Mouse (Mus musculus) forebrain, embryonic 15.5 days (tissue): ENCODE results near the gene Ttll3. TPM values are rescaled to one million over a fixed set of nuclear protein-coding genes. Genes with fewer than 3 reads are reported as not detected.

Source experiments
- ATAC-seq: fragments of 200-750 bp; cut with Nextera tagmentation; replicated peaks from 2 replicates; pipeline ENCODE4 v1.8.0; 2017; ENCODE audit warnings: mild to moderate bottlenecking, moderate TSS enrichment, moderate library complexity
- H3K27ac ChIP-seq: fragments of 300-500 bp; sonication (generic); replicated peaks from 2 replicates; pipeline ENCODE4 v1.5.1; 2015; ENCODE audit warnings: mild to moderate bottlenecking, inconsistent platforms
- H3K27me3 ChIP-seq: fragments of 300-500 bp; sonication (generic); 2 replicates; pipeline ENCODE4 v1.6.1; 2015; ENCODE audit warnings: inconsistent platforms
- H3K36me3 ChIP-seq: fragments of 300-500 bp; sonication (generic); 2 replicates; pipeline ENCODE4 v1.6.1; 2015; ENCODE audit warnings: mild to moderate bottlenecking, inconsistent platforms
- H3K4me1 ChIP-seq: fragments of 300-500 bp; sonication (generic); 2 replicates; pipeline ENCODE4 v1.6.1; 2015; ENCODE audit warnings: inconsistent platforms
- H3K4me2 ChIP-seq: fragments of 300-500 bp; sonication (generic); replicated peaks from 2 replicates; pipeline ENCODE4 v1.6.1; 2015; ENCODE audit warnings: mild to moderate bottlenecking, inconsistent platforms
- H3K4me3 ChIP-seq: fragments of 300-500 bp; sonication (generic); 2 replicates; pipeline ENCODE4 v1.5.1; 2015; ENCODE audit warnings: mild to moderate bottlenecking, inconsistent platforms
- H3K9ac ChIP-seq: fragments of 300-500 bp; sonication (generic); replicated peaks from 2 replicates; pipeline ENCODE4 v1.6.1; 2015; ENCODE audit warnings: mild to moderate bottlenecking, inconsistent platforms
- H3K9me3 ChIP-seq: fragments of 300-500 bp; sonication (generic); 2 replicates; pipeline ENCODE4 v1.6.1; 2016; ENCODE audit warnings: inconsistent platforms
- WGBS: fragments of 180-500 bp; shearing (Covaris S2); methylation state at CpG from one replicate; pipeline ENCODE4 v1.1.7; 2015; ENCODE audit warnings: mixed read lengths; 5-methylcytosine and 5-hydroxymethylcytosine counted together
- polyA plus RNA-seq: library from polyadenylated mRNA; unstranded; fragments of >200 nt; fragmentation: Nextera tagmentation; extraction: Ambion mirVana; gene quantifications from 2 replicates; pipeline ENCODE4 v1.2.1, GENCODE M21; 2015

Ttll3 gene
- polyA plus RNA-seq, 1 experiment from 2014 or later, result 8.1 TPM

- H3K27me3 ChIP-seq, result no peaks in the 10 kb centered on the region
- no peak overlapping the region for H3K9ac ChIP-seq
- no peak for ATAC-seq
- no peaks in the 10 kb centered on the region for H3K9me3 ChIP-seq
- peaks cover 5% of the 10 kb centered on the region for H3K4me1 ChIP-seq
- no peak overlapping the region for H3K4me3 ChIP-seq
- WGBS, result 86% methylated on average over 8 of the region's 8 CpGs
- no peak overlapping the region for H3K27ac ChIP-seq
- no peak overlapping the region for H3K4me2 ChIP-seq
- peaks cover 83% of the 10 kb centered on the region for H3K36me3 ChIP-seq
These were observed 4.6 kb upstream of the Ttll3 start for GRCm38 (mm10) chr6:113384351-113384927.

GRCm38 (mm10) chr6:113385160-113385714 is 3.8 kb upstream of the Ttll3 start:
- Histone ChIP-seq H3K9ac (no peak overlapping the region), H3K27ac (no peak overlapping the region), H3K4me1 (no peaks in the 10 kb centered on the region), H3K4me2 (no peak overlapping the region), H3K4me3 (no peak overlapping the region), H3K36me3 (peaks cover 90% of the 10 kb centered on the region), H3K27me3 (no peaks in the 10 kb centered on the region), H3K9me3 (no peaks in the 10 kb centered on the region)
- 90% methylated on average over 11 of the region's 11 CpGs for WGBS
- no peak for ATAC-seq

GRCm38 (mm10) chr6:113386025-113386424 is 3.0 kb upstream of the Ttll3 start:
- H3K9me3 ChIP-seq, result no peaks in the 10 kb centered on the region
- H3K36me3 ChIP-seq, result peaks cover 88% of the 10 kb centered on the region
- ATAC-seq, result no peak
- no peak overlapping the region for H3K27ac ChIP-seq
- 90% methylated on average over 3 of the region's 3 CpGs for WGBS
- H3K4me2 ChIP-seq, result no peak overlapping the region
- no peaks in the 10 kb centered on the region for H3K4me1 ChIP-seq
- no peak overlapping the region for H3K4me3 ChIP-seq
- no peaks in the 10 kb centered on the region for H3K27me3 ChIP-seq
- no peak overlapping the region for H3K9ac ChIP-seq

DNA sequence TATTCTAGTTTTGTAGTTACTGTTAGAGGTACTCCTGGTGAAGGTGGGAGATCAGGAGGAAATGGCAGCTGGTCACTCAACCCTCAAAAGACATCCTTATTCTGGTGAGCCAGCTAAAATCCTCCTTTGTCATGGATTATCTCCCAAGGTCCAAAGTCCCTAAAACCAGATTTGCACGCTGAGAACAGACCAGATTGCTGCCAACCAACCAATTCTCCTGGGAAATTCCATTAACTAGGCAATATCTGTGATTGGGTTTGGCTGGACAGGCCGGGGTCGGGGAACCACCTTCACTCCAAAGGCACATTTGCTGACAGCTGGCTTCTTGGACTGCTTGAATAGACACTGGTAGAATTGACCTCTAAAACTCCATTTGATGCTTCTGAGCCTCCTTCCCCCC is 1.7 kb downstream of the Ttll3 start:
- no peak overlapping the region for H3K27ac ChIP-seq
- H3K4me1 ChIP-seq, result peaks cover 14% of the 10 kb centered on the region
- no peaks in the 10 kb centered on the region for H3K27me3 ChIP-seq
- ATAC-seq, result no peak
- H3K4me2 ChIP-seq, result no peak overlapping the region
- H3K4me3 ChIP-seq, result no peak overlapping the region
- H3K9ac ChIP-seq, result no peak overlapping the region
- no peaks in the 10 kb centered on the region for H3K9me3 ChIP-seq
- H3K36me3 ChIP-seq, result peaks cover 51% of the 10 kb centered on the region
- WGBS, result 90% methylated on average over 3 of the region's 3 CpGs

GRCm38 (mm10) chr6:113392015-113392386 is 2.9 kb downstream of the Ttll3 start:
- peak overlapping the region; percentile 77 for H3K27ac ChIP-seq
- peak overlapping the region; percentile 76 for H3K4me2 ChIP-seq
- H3K9ac ChIP-seq, result peak overlapping the region; percentile 65
- ATAC-seq, result no peak
- 22% methylated on average over 10 of the region's 10 CpGs for WGBS
- H3K9me3 ChIP-seq, result no peaks in the 10 kb centered on the region
- peak overlapping the region; percentile 47 for H3K4me3 ChIP-seq
- peaks cover 41% of the 10 kb centered on the region for H3K36me3 ChIP-seq
- peaks cover 14% of the 10 kb centered on the region for H3K4me1 ChIP-seq
- H3K27me3 ChIP-seq, result no peaks in the 10 kb centered on the region

- peak overlapping the region; percentile 76 for H3K4me2 ChIP-seq
- H3K4me3 ChIP-seq, result peak overlapping the region; percentile 47
- H3K9me3 ChIP-seq, result no peaks in the 10 kb centered on the region
- no peaks in the 10 kb centered on the region for H3K27me3 ChIP-seq
- H3K4me1 ChIP-seq, result peaks cover 14% of the 10 kb centered on the region
- peak; percentile 89 for ATAC-seq
- H3K36me3 ChIP-seq, result peaks cover 36% of the 10 kb centered on the region
- peak overlapping the region; percentile 77 for H3K27ac ChIP-seq
- H3K9ac ChIP-seq, result peak overlapping the region; percentile 65
- under 1% methylated on average over 51 of the region's 51 CpGs for WGBS
These were observed 3.5 kb downstream of the Ttll3 start for GRCm38 (mm10) chr6:113392387-113393071.

GRCm38 (mm10) chr6:113393951-113394350 is 4.9 kb downstream of the Ttll3 start:
- peaks cover 14% of the 10 kb centered on the region for H3K4me1 ChIP-seq
- H3K4me2 ChIP-seq, result no peak overlapping the region
- no peak for ATAC-seq
- no peak overlapping the region for H3K27ac ChIP-seq
- no peak overlapping the region for H3K9ac ChIP-seq
- H3K36me3 ChIP-seq, result peaks cover 22% of the 10 kb centered on the region
- H3K27me3 ChIP-seq, result no peaks in the 10 kb centered on the region
- no peak overlapping the region for H3K4me3 ChIP-seq
- WGBS, result 94% methylated on average over 6 of the region's 6 CpGs
- H3K9me3 ChIP-seq, result no peaks in the 10 kb centered on the region

DNA sequence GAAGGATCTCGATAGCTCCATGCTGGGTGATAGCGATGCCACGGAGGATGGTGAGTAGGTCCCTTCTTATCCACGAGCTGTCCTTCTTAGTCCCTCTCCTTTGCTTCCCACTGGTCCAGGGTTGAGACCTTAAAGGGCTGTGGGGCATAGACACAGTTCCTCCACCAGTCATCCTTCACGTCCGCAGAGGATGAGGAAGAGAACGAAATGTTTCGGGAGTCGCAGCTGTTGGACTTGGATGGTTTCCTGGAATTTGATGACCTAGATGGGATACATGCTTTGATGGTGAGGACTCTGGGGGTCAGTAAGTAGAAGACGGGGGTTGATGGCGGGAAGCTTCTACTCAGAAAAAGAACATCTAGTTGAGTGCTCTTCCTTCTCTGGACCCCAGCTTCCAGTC is 5.8 kb downstream of the Ttll3 start:
- Histone ChIP-seq H3K9me3 (no peaks in the 10 kb centered on the region), H3K27me3 (no peaks in the 10 kb centered on the region), H3K9ac (no peak overlapping the region), H3K4me2 (no peak overlapping the region), H3K4me1 (peaks cover 14% of the 10 kb centered on the region), H3K4me3 (no peak overlapping the region), H3K27ac (no peak overlapping the region), H3K36me3 (peaks cover 13% of the 10 kb centered on the region)
- 92% methylated on average over 11 of the region's 11 CpGs for WGBS
- ATAC-seq, result no peak

DNA sequence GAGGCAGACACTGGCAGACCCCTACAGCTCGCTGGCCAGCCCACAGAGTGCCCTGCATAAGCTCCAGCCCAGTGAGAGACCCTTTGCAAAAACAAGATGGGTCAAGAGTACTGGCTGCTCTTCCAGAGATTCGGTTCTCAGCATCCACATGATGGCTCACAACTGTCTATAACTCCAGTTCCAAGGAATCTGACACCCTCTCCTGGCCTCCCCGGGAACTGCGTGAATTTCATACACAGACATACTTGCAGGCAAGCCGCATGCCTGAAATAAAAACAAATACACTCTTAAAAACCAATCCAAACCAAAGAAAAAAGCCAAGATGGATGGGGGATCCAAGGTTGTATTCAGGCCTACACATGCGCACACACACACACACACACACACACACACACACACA is 6.4 kb downstream of the Ttll3 start:
- Histone ChIP-seq H3K27ac (no peak overlapping the region), H3K4me3 (no peak overlapping the region), H3K4me1 (peaks cover 14% of the 10 kb centered on the region), H3K4me2 (no peak overlapping the region), H3K9ac (no peak overlapping the region), H3K36me3 (peaks cover 7% of the 10 kb centered on the region), H3K9me3 (no peaks in the 10 kb centered on the region), H3K27me3 (no peaks in the 10 kb centered on the region)
- WGBS, result 92% methylated on average over 6 of the region's 6 CpGs
- no peak for ATAC-seq

GRCm38 (mm10) chr6:113396270-113397030 is 7.4 kb downstream of the Ttll3 start:
- Histone ChIP-seq H3K27me3 (no peaks in the 10 kb centered on the region), H3K9ac (no peak overlapping the region), H3K4me1 (peaks cover 14% of the 10 kb centered on the region), H3K4me2 (no peak overlapping the region), H3K4me3 (no peak overlapping the region), H3K36me3 (peaks cover 5% of the 10 kb centered on the region), H3K9me3 (no peaks in the 10 kb centered on the region), H3K27ac (no peak overlapping the region)
- 88% methylated on average over 10 of the region's 10 CpGs for WGBS
- ATAC-seq, result no peak

- no peak for ATAC-seq
- Histone ChIP-seq H3K36me3 (no peaks in the 10 kb centered on the region), H3K9me3 (no peaks in the 10 kb centered on the region), H3K4me2 (no peak overlapping the region), H3K4me3 (no peak overlapping the region), H3K27ac (no peak overlapping the region), H3K27me3 (no peaks in the 10 kb centered on the region), H3K9ac (no peak overlapping the region), H3K4me1 (no peaks in the 10 kb centered on the region)
- WGBS, result 92% methylated on average over 13 of the region's 13 CpGs
These were observed 13.0 kb downstream of the Ttll3 start for GRCm38 (mm10) chr6:113402094-113402493.
